Mouse (Mus musculus): ENCODE measurements around the gene Zfp715.
"Not testable (repeated sequence)": the region's sequence is repeated elsewhere in the genome, so short reads cannot be mapped to it uniquely, and the experiment has no call there.

DNA sequence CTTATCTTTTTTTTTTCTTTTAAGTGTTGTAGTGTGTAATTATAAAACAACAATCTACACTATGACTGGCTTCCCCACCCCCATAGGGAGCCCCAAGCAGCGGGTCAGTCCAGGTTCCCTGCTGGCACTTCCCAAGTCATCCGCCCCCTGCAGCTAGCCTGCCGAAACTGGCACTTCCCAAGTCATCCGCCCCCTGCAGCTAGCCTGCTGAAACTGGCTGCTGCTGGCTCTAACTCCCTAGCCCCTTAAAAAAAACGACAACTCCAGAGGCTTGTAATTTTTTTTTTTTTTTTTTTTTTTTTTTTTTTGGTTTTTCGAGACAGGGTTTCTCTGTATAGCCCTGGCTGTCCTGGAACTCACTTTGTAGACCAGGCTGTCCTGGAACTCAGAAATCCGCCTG is 36.9 kb downstream of the Zfp715 start:
- TF ChIP-seq CTCF (IDR thresholded peaks at IDR 0.05; ENCODE audit: extremely low read depth, insufficient read depth, insufficient read length, insufficient replicate concordance); POLR2A (IDR thresholded peaks at IDR 0.05; ENCODE audit: low read depth, low read length): not testable (repeated sequence)

Data from spleen, adult 2 months (tissue).